Mouse (Mus musculus): Measurements from ENCODE around the gene Pgpep1l.

Pgpep1l gene

DNA sequence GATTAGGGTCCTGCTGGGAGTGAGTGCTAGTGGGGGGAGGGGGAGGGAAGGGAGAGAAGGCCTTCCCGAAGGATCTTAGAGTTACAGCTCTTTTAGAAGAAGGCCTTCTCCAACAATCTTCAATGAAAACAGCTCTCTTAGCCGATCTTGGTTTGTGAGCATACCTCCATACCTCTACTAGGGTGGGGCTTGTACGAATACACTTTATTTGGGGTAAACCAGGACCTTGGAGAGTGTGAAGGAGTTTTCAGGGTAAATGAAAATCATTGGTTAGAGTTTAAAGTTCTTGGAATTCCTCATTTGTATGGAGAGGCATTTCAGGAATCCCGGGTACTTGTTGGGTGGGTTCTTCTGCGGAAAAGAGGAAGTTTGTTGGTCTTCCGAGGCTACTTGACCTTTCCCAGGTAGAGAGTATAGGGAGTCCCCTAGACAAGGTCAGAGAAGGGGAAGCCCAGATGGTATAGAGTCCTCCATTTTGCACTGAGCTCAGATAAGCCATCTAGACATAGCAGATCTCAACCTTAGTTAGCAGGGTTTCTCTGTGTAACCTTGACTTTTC, 4.4 kb downstream of the Pgpep1l start:
- DNase-seq (ENCODE audit: low spot score) = no peak

DNA sequence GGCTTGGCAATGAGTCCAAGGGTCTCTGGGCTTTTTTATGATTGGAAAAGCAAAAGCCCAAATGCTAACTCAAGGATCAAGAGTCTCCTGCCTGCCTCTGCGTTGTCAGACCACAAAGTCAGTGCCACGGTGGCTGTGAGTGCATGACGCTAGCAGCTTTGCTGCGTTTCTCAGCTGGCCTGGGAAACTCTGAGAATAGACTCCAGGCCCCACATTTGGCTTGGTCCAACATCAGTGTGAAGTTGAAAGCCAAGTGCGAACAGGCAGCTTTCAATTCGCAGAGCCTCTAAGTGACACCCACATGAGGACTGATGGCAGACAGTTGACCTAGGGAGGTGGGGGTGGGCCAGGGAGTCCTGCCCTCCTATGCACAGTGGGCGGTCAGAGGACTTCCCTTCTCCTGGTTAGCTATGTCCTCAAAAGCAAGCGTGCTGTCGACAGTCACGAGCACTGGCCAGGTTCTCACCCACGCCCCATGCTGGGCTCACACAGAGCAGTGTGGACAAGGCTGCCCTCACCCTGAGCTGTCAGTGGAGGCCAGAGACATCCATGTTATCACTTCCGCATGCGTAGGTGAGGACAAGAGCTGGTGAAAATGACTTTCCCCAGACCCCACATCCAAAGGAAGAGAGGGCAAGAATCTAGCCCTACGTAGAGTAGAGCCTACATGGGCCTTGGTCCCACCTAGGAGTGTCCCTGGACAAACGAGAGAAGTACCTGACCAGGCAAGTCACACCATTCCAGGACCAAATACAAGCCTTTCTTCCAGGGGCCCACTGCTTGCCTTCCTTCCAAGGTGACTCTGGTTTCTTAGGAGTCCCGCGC, 5.5 kb downstream of the Pgpep1l start:
- DNase-seq (ENCODE audit: low spot score) = no peak

DNA sequence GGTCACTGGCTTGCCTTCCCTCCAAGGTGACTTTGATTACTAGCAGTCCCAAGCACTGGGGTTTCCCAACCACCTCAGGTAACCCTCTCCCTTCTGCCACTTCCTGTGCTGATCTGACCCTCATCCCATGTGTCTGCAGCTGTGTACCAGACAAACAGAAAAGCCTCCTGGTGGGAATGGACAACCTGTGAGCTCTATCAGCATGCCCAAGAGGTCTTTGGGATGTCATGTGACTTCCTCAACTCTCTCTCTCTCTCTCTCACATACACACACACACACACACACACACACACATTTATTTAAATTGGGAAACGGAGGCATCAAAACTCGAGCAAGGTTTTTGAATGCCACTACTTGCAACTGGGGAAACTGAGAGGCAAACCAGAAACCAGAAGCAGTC, 6.3 kb downstream of the Pgpep1l start:
- no peak for DNase-seq (ENCODE audit: low spot score)

- DNase-seq (ENCODE audit: low spot score) = no peak
These were observed 13.1 kb downstream of the Pgpep1l start for GRCm38 (mm10) chr7:68250902-68251301.

- DNase-seq (ENCODE audit: low spot score) = no peak
These were observed 13.6 kb downstream of the Pgpep1l start for GRCm38 (mm10) chr7:68250411-68250810.

DNA sequence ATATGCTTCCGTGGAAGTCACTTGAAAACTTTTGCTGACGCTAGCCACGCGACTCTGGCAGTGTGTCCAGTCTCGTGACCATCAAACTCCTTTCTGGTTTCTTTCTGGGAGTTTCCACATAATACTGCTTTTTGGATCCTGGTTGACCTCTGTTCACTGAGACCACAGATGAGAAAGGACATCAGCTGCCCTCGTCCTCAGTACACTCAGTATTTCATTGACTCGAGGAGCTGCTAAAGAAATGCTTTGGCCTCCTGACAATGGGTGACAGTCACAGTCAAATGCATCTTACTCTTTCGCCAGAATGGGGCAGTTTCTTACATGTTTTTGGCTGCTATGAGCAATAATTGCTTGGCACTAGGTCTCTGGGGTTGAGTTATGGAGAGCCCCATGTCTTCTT, 17.8 kb downstream of the Pgpep1l start:
- no peak for DNase-seq (ENCODE audit: low spot score)

DNA sequence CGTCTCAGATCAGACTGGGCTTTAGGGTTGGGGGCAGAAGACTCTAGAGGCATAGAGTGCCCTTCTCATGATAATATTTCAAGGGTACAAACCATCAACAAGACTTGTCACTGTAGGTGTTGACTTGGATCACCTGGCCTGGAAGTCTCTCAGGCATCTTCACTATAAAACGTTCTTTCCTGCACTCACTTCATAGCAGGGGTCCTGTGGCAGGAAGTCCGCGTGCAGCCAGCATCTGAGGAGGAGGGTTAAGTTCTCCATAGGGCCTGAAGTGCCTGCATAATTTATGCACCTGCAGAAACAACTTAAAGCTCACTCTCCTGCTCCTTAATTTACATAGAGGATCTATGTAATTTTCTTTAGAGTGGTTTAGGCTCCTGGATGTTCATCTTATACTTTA, 18.4 kb downstream of the Pgpep1l start:
- no peak for DNase-seq (ENCODE audit: low spot score)

- DNase-seq (ENCODE audit: low spot score) = no peak
These were observed 22.8 kb downstream of the Pgpep1l start for GRCm38 (mm10) chr7:68241205-68241604.

GRCm38 (mm10) chr7:68239220-68239827, 24.7 kb downstream of the Pgpep1l start:
- DNase-seq (ENCODE audit: low spot score) = no peak

- no peak for DNase-seq (ENCODE audit: low spot score)
These were observed 27.2 kb downstream of the Pgpep1l start for GRCm38 (mm10) chr7:68236817-68237216.

- no peak for DNase-seq (ENCODE audit: low spot score)
These were observed 30.3 kb downstream of the Pgpep1l start for GRCm38 (mm10) chr7:68233619-68234223.

DNA sequence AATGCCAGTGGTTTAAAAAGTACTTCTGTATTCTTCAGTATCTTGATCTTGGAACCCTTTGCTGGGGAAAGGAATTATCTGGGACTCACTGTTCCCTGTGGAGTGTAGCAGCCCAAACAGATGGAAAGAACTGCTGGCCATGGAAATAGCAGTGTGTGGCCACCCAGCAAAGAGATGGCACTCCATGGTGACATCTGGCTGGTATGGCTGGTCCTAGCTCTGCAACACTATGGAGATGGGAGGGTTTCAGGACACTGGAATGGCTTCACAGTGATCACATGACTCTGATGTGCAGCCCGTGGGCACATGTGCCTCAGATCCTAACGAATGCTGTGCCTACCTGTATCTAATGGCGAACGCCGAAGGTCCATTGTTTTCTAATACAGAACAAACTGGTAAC, 31.5 kb downstream of the Pgpep1l start:
- DNase-seq (ENCODE audit: low spot score) = no peak

GRCm38 (mm10) chr7:68230831-68231230, 33.2 kb downstream of the Pgpep1l start:
- DNase-seq (ENCODE audit: low spot score) = no peak

GRCm38 (mm10) chr7:68228491-68228890, 35.5 kb downstream of the Pgpep1l start:
- no peak for DNase-seq (ENCODE audit: low spot score)

DNA sequence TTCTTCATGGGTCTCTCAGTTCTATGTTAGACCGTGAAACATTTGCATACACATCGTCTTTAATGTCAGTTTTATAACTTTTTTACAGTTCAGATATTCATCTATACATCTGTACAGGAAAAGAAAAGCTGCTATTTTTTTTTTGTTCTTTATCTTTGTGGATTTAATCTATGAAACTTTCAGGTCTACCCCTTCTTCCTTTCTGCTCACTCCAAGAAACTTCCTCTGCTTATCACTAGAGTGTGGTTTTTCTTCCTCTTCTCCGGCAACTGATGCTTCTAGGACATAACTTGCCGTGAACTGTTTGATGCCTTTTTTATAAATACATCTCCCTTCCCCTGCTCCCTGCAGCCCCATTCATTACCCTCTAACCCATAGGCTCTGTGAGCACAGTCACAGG, 36.4 kb downstream of the Pgpep1l start:
- DNase-seq (ENCODE audit: low spot score) = no peak

GRCm38 (mm10) chr7:68227021-68227420, 37.0 kb downstream of the Pgpep1l start:
- no peak for DNase-seq (ENCODE audit: low spot score)

DNA sequence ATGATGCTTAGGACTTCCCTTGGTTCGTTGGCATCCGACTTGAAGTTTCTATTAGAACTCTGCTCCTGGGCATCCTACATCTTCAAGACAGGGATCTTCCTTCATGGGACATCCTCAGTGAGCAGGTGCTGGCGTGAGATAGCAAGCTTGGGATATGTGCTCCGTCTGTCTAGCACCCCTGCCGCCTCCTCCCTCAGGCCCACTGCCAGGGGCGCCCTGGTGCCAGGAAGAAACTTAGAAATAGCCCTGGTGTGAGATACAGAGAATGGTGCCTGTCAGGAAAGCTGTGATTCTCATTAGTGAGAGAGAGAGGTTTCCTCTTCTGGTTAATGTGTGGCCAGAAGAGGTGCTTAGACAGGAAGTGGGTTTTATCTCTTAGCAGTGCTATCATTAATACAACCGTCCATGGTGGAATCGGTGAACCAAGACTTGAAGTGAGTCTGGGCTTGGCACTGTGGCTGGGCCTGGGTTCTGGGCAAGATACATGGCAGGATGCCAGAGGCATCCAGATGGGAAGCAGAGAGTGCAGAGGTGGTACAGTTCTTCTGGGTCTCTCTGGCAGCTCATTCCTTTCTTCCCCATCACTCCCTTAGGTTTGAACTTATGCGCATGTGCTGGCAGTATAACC, 38.5 kb downstream of the Pgpep1l start:
- no peak for DNase-seq (ENCODE audit: low spot score)

- DNase-seq (ENCODE audit: low spot score) = no peak
These were observed 40.0 kb downstream of the Pgpep1l start for GRCm38 (mm10) chr7:68224006-68224405.

- DNase-seq (ENCODE audit: low spot score) = peak; percentile 14
These were observed 40.7 kb downstream of the Pgpep1l start for GRCm38 (mm10) chr7:68223356-68223808.

DNA sequence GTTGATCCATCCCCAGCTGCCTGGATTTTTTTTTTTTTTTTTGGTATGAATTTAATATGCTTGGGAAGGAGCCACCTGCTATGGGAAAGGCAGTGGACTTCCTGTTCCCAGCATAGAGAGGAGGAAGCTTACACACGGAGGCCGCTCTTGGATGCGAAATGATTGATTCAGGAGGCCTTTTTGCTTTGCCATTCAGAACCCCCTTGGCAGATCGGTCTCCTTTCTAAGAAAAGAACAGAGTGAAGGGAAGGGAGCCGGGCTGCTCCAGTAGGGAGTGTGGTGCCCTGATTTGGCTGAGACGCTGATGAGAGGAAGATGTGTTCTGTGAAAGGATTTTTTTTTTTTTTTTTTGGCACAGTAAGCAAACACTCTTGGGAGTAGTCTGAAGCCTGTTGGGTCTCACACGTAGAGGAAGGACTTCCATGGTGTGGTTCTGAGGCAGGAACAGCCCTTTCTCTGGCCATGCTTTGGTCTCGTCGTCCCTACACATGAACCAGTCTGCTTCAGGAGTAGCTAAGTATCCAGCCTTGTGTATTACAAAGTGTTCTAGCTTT, 42.3 kb downstream of the Pgpep1l start:
- no peak for DNase-seq (ENCODE audit: low spot score)

DNA sequence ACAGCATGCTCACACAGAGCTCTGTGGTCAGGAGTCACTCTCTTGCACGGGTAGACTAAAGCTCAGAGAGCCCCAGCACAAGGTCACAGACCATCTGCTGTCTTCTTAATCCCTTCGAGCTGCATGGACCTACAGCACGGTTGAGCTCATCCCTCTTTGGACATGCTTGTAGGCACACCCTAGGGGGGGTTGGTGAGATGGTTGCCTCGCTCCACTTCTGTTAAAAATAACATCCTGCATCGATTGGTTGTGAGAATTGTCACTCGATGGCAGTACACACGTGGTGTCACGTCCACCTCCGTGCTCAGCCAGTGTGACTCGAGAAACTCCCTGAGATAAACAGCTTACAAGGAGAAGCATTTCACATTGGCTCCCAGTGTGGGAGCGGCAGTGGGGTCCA, 45.2 kb downstream of the Pgpep1l start:
- DNase-seq (ENCODE audit: low spot score) = no peak

GRCm38 (mm10) chr7:68215522-68216070, 48.4 kb downstream of the Pgpep1l start:
- peak; percentile 27 for DNase-seq (ENCODE audit: low spot score)
